Mouse (Mus musculus) adrenal gland, adult 18-20 months (tissue): Measurements from ENCODE around the gene Unc93b1. TPM values are rescaled to one million over a fixed set of nuclear protein-coding genes. Genes with fewer than 3 reads are reported as not detected.
"Not testable (repeated sequence)": the region's sequence is repeated elsewhere in the genome, so short reads cannot be mapped to it uniquely, and the experiment has no call there.

Experiments
- DNase-seq, 2 experiments: peaks; one replicate each; pipeline ENCODE4 v3.0.0; 2021 to 2022; ENCODE audit warnings: low spot score in 2 of 2
- total RNA-seq, 2 experiments: library from RNA; stranded (reverse); gene quantifications; 1 replicate in 1 of 2; 2 replicates in 1 of 2; pipeline ENCODE4 v1.2.3; 2021

The Unc93b1 gene
- total RNA-seq, 2 experiments from 2014 or later, result 53.3 to 64.4 TPM

DNA sequence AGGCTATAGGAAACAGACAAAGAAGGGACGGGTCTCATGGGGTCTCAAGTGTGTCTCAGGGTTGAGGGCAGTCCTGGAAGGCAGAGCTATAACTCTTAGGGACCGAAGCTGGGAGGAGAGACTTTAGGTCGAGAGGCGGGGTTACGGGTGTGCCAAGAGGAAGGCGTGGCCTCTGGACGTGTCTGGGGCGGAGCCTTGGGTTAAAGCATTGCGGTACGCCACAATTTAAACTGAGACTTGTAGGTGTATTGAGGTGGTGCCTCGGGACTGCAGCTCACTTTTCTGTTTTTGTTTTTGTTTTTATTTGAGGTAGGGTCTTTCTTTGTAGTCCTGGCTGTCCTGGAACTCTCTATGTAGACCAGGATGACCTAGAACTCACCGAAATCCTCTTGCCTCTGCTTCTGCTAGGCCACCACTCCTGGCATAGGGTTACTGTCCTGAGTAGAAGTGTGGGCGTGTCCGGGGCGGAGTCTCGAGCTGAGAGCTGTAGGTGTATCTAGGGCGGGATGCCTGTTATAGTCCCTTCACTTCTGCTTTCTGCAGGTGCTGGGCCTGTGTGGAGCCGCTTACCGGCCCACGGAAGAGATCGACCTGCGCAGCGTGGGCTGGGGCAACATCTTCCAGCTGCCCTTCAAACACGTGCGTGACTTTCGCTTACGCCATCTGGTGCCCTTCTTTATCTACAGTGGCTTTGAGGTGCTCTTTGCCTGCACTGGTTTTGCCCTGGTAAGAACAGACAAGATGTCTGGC lies 8.2 kb downstream of the Unc93b1 start:
- no peak for DNase-seq

DNA sequence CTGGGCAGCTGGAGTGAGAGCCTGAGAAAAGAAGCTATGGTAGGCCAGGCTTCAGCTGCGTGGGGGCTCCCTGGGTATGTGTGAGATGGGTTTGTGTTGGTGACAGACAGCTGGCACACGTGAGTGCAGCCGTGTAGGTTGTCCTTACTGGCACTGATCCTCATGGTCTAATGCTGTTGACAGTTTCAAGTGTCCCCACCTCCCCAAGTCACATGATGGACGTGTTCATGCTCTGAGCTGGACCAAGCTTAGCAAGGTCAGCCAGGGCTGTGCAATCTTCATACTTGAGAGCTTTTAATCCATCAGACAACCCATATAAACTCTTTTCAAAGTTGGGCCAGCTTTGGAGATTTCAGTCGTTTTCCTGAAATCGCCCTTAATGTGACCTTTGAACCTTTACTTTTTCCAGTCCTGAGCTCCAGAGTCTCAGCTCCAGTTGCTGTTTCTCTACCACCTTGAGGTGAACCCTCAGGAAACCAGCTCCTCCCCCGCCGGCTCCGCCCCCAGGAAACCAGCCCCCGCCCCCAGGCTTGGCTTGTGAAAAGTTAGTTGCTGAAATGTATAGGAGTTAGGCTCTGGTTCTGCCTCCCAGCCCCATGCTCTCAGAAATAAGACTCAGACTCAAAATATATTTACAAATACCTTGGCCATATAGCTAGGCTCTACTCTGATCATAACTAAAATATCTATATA lies 11.0 kb downstream of the Unc93b1 start:
- DNase-seq, result no peak

DNA sequence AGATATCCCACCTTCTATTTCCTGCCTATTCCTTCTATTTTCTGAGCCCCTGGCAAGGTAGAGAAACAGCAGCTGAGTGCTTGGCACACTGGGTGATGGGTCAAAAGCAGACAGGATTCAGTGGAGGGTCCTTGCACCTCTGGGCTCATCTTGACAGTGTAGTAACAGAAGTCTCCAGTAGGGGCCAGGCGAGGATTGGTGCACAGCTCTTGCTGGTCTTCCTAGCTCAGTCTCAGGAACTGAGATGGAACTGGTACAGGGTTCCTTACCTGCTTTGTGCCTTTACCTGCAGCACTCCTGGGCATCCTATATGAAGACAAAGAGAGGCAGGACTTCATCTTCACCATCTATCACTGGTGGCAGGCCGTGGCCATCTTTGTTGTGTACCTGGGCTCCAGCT lies 11.7 kb downstream of the Unc93b1 start:
- DNase-seq, result peak; percentile 63 to 70

DNA sequence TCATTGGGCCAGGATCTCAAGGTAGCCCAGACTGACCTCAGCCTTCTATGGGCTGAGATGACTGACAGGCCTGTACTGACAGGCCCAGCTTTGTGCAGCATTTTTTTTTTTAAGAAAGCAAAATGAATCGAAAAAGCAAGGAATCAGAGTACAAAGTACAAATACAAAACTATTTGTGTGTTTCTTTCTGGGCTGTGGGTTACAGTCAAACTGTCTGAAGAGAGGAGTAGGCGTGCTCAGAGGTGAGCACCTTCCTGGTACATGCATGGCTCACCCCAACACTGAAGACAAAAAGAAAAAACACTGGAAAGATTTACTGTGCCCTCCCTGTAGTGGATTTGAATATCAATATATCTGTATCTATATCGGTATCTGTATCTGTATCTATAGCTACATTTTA lies 12.8 kb downstream of the Unc93b1 start:
- no peak for DNase-seq

DNA sequence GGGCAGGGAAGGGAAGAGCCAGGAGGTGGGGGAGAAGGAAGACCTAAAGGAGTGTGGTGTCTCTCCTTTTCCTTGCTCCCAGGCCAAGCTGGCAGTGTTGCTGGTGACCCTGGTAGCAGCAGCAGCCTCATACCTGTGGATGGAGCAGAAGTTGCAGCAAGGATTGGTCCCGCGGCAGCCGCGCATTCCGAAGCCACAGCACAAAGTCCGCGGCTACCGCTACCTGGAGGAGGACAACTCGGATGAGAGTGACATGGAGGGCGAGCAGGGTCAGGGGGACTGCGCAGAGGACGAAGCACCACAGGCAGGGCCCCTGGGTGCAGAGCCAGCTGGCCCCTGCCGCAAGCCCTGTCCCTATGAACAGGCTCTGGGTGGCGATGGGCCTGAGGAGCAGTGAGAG lies 13.6 kb downstream of the Unc93b1 start:
- DNase-seq, result no peak

DNA sequence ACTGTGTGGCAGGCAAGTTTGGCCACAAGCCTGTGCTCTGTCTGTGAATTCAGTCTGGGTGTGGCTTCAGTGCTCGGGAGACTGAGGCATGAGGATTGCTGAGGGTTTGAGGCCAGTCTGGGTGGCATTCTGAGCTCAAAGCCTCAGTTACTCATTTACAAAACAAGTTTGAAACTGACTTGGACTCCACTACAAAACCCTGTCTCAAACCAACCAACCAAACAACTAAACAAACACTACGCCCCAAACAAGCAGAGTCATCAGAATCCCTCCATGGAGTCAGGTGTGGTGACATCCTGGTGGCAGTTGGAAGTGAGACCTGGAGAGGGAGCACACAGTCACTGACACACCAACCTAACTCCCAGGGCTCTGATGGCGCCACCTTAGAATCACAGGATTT lies 15.3 kb downstream of the Unc93b1 start:
- DNase-seq, result no peak

DNA sequence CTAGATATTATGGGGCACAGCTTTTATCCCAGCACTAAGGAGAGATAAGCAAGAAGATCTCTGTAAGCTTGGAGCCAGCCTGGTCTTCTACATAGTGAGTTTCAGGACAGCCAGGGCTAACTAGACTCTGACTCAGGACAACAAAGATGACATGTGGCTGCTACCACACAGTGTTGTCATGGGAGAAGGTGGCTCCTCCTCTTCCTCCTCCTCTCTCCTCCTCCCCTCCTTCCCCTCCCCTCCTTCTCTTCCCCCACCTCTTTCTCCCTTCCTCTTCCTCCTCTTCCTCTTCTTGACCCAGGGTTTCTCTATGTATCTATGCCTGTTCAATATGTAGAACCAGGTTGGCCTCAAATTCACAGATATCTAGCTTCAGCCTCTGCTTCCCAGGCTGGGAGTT lies 16.5 kb downstream of the Unc93b1 start:
- no peak for DNase-seq

DNA sequence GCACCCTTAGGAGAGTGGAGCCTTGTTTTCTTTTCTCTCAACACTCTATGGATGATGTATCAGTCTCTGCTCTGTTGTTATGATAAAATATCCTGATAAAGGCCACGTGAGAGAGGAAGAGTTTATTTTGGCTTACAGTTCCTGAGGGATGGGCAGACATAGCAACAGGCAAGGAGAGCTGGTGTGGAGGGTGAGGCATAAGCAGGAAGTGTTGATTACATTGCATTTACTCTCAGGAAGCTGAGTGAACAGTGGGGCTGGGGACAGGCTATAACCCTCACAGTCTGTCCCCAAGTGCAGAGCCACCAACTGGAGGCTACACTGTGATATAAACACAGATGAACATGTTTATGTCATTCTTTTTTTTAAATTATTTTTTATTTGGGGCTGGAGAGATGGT lies 17.1 kb downstream of the Unc93b1 start:
- no peak for DNase-seq

DNA sequence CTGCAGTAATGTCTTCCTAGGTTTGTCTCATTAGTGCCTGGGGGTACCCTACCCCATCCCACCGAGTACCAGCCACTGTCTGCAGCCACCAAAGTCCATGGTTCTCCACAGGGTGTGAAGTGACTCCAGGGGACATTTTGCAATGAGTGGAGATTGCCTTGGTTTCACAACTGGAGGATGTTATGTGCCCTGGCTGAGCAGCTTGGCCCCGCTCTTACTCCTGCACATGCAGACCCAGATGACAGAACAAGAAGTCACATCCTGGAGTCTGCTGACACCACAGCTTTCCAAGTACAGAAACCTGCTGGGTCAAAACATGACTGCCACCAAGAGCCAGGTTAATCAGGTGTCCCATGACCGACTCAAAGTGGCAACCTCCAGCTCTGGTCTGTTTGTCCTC lies 20.0 kb downstream of the Unc93b1 start:
- no peak for DNase-seq

DNA sequence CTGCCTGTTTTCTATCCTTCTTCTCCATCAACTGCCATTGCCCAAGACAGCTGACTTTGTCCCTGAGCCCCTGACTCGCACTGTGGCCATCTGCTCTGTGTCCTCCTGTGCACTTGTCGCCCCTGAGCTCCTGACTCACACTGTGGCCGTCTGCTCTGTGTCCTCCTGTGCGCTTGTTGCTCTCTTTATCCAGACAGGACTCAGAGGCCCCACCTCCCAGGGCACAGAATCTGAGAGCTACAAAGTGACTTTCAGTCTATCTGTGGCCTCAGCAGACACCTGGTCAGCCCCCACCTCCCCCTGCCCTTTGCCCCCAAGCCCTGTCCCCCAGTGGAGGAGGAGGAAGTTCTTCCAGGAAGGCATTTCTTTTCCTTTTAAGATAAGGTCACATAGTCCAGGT lies 20.8 kb downstream of the Unc93b1 start:
- DNase-seq, result no peak

DNA sequence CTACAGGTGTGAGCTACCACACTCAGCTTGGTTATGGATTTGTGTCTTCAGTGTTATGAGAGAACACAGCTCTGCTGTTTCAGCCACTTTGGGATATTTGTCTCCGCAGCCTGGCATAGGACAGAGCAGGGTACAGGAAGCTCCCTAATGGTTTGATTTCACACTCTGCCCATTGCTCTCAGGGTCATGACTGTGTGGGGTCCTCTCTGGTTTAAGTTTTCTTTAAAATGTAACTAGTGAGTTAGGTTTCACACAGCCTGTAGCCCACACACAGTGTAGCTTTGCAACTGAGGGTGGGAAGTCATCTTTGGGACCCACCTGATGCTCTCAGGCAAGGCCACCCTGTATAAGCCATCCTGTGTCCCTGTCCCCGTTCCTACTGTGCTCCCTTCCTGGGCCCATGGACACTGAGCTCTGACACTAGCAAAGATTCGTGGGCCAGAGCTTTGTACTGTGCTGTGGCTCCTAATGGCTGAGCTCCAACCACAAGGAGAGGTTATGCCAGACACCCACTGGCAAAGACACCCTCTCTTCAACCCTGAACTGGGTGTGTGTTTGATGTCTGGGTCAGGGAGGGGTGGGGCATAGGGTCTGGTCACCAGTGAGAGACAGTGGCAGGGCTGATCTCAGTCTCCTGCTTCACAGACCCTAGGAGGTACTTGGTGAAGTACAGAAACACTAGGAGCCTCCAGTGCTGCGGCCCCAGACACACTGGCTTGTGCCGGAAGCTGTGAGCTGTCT lies 22.5 kb downstream of the Unc93b1 start:
- DNase-seq, result not testable (repeated sequence)

DNA sequence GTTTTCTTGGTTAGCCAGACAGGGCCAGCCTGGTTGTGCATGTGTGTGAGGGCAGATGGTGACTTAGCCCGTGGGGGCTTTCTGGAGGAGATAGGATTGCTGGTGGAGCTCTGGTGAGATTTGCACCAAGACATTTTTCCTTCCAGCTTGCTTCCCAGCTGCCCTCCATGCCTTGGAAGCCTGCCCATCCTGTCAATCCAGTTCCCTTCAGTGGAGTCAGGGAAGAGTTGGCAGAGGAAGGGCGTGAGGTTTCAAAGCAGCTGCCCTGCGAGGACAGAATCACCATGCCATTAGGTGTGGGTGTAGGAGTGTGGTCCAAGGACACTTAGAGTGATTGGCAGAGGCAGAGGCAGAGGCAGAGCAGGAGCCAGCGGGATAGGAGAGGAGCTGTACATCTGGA lies 23.5 kb downstream of the Unc93b1 start, which contains the start of gene Aldh3b3:
Aldh3b3 (plus strand) TSS at position 176 of the 400 bp plus-strand sequence.
- no peak for DNase-seq

DNA sequence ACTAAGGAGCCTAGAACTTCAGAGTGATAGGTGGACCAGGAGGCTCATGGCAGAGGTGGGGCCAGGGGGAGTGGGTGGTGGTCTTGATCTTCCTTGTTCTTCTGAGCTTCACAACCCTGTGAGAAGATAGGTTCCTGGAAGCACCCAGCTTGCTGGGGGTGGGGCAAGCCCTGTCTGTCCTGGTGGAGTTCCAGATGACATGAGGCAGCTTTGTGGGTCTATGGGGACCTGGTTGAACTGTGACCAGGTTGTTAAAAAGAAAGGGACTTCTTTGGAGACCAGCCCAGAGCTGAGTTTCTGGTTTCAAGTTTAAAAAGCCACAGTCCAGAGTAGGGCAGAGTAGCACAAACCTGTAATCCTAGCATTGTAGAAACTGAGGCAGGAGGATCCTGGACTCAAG lies 24.0 kb downstream of the Unc93b1 start:
- no peak for DNase-seq

DNA sequence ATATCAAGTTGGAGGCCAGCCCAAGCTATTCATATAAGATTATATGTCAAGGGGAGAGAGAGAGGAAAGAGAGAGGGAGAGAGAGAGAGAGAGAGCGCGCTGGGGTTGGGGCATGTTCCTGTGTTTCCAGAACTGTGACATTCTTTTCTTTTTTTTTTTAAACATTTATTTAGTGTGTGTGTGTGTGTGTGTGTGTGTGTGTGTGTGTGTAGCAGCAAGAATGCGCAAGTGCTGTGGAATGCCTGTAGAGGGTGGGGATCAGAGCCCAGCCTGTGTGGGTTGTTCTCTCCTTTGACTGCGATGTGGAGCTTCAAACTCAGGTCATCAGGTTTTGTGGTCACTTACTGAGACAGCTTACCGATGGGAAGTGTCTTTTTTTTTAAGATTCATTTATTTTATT lies 25.2 kb downstream of the Unc93b1 start:
- DNase-seq, result no peak

DNA sequence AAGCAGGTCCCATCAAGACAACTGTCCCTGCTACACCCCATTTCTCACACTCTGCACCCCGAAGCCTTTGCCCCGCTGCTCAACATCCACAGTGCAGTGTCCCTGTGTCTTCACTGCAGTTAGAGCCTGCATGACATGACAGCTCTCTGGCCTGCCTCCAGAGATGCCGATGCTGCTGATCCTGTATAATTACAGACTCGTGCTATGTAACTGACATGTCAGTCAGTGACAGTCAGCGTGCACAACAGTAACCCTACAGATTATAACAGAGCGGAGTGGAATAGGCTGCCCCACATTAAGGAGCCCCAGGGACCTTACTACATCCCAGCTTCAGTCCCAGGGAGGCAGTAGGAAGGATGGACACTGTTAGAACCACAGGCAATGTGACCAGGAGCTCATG lies 26.8 kb downstream of the Unc93b1 start:
- DNase-seq, result not testable (repeated sequence)

DNA sequence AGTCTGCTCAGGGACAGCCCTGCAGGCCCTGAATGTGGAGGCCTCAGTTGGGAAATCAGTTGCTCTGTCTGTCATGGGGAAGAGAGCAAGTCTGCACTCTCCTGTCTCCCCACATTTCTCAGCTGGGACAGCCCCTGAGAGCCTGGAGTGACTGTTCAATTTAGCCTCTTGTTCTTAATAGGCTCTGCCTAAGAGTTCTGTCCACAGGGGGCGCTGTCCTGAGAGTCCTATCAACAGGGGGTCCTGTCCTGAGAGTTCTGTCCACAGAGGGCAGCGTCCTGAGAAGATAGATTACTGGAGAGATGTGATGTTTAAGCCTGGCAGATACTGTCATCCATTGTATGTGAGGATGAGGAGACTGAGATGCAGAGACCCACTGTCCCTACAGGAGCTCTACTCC lies 27.5 kb downstream of the Unc93b1 start:
- DNase-seq, result no peak

DNA sequence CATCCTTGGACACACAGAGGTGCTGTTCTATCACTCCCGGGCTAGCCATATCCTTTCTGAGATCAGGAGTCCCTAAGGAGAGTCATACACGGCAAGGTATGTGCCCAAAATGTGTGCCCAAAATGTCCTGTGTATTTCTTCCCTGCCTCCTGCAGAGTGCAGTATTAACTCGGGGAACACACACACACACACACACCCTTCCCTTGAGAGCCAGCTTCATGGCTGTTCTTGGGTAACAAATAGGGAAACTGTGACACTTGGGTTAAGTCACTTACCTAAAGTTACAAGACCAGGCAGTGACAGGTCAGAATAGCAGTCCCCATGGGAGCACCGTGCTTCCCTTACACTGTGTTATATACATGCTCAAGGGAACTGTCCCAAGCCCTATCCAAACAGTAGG lies 29.0 kb downstream of the Unc93b1 start:
- no peak for DNase-seq

DNA sequence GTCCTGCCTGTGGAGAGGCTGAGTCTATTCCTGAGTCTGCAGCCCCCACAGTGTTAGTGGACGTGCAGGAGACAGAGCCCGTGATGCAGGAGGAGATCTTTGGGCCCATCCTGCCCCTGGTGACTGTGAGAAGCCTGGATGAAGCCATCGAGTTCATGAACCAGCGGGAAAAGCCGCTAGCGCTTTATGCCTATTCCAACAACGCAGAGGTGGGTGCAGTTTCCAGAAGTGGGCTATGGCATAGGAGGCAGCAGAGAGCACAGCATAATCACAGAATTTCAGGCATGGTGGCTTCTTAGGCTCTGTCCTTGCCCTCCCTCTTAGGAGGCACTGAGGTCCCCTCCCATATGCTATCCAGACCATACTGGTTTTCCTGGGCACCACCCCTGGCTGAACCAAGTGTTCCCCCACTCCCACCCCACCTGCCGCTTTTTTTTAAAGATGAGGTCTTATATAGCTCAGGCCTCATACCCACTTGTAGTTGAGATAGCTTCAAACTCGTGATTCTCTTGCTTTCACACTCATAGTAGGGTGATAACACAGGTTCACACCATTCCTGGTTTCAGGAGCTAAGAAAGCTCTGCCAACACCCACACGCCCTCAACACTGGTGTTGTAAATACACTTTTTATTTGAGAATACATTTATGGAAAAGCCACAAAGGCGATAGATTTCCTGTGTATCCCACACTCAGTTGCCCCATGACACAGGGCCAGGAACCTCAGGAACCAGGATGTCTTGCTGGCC lies 31.5 kb downstream of the Unc93b1 start:
- no peak for DNase-seq

DNA sequence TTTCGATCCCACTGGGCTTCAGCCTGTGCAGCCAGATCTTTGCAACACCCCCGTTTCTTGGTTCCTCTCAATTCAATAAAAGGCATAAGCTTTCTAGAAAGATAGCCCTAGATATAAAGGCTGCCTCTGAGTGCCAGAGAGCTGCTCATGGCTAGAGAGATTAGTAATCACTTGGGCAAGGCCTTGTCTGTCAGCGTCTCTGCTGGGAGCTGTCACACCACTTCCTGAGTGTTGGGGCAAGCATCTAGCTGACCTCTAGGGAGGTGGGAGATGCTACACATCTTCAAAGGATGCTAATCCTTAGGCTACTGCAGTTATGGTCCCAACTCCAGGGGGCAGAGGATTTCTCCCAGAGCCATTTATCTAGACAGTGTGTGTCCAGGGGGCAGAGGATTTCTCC lies 32.3 kb downstream of the Unc93b1 start:
- no peak for DNase-seq

DNA sequence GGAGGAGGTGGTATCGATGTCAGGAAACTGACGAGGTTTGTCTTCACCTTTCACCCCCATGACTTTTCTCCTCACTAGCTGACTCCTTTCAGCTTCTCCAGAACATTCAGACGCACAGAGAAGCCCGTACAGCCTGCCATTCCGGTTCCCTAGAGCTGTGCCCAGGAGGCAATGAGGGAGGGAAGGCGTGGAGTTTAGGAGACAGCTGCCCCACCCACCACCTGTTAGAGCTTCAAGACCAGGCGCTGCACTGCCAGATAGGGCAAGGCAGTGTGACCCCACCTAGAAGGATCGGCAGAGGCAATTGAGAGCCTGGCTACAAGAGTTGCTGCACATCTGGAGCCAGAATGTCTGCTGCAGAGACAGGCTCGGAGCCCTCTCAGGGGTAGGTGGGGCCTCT lies 37.2 kb downstream of the Unc93b1 start, which contains the start of gene Aldh3b2:
Aldh3b2 (plus strand) TSS at position 100 of the 400 bp plus-strand sequence.
- no peak for DNase-seq

DNA sequence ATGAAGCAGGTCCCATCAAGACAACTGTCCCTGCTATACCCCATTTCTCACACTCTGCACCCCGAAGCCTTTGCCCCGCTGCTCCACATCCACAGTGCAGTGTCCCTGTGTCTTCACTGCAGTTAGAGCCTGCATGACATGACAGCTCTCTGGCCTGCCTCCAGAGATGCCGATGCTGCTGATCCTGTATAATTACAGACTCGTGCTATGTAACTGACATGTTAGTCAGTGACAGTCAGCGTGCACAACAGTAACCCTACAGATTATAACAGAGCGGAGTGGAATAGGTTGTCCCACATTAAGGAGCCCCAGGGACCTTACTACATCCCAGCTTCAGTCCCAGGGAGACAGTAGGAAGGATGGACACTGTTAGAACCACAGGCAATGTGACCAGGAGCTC lies 39.6 kb downstream of the Unc93b1 start:
- DNase-seq, result not testable (repeated sequence)
